Mouse (Mus musculus): ENCODE results near the gene Cav3. TPM values are rescaled to one million over a fixed set of nuclear protein-coding genes. Genes with fewer than 3 reads are reported as not detected.

Gene Cav3
- total RNA-seq (2014; rRNA removed) (0.18 TPM in 1 of 2 replicates, not detected in the other), polyA plus RNA-seq (2012; rRNA removed) (not detected in 2 replicates)

DNA sequence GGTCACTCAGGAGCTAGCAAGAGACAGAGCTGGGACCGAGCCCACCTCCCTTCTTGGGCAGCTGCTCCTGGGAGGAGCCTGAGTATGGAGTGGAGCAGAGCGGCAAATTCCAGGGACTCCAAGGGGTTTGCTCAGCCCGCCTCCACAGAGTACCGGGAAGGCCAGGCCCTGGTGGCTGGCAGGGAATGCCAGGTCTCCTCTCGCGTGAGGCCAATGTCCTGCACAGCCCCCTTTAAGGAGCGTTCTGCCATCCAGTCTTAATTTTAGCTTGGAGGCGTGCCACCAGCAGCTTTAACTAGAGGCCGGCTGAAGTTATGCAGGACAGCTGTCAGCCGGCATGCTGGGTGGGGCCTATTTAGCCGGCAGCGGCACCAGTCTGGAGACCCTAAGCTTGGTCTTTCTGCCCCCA lies at the start of gene Cav3:
Cav3 (plus strand) TSS at position 165 of the 409 bp plus-strand sequence.
- Histone ChIP-seq H3K79me2 (ENCODE audit: control insufficient read depth, insufficient read depth, low read length) (no peaks in the 10 kb centered on the region), H3K36me3 (ENCODE audit: control insufficient read depth, insufficient read depth, low read length) (no peaks in the 10 kb centered on the region), H3K27me3 (ENCODE audit: control insufficient read depth, insufficient read depth, low read length) (0 out of 2 replicates have a peak, but pooled peaks cover 3% of the 10 kb centered on the region), H3K9ac (ENCODE audit: low read depth, low read length) (no peak within 1 kb of the TSS), H3K27ac (replicated peaks; ENCODE audit: insufficient read depth, low read depth, low read length) (no peak within 1 kb of the TSS), H3K4me3 (ENCODE audit: insufficient read depth, low read depth, low read length) (no peak within 1 kb of the TSS), H3K4me1 (ENCODE audit: control insufficient read depth, insufficient read depth, low read length) (no peaks in the 10 kb centered on the region)
- TF ChIP-seq CTCF (IDR thresholded peaks at IDR 0.05; ENCODE audit: low read depth, low read length) (no peak), POLR2A (IDR thresholded peaks at IDR 0.05; ENCODE audit: extremely low read depth, insufficient read depth, low read length) (no peak)
- no peak for DNase-seq (ENCODE audit: extremely low read depth, low read depth, low spot score)
- WGBS = 70% methylated on average over 12 of the region's 12 CpGs

DNA sequence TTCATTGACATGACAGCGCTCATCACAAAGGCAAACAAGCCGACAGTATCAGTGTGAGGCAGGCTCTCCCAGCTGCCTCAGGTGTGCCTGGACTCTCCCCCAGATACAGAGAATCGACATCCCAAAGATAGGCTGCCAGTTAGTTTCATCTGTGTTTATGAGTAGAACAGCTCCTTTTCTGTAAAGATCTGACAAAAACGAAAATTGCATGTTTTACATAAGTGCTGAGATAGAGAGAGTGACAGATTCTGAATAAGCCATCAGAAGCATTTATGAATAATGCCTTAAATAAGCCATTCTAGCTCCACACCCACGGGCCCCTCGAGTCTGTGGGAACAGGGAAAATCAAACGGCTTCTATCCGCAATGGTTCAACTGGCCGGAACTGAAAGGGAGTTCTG lies 40.0 kb upstream of the Cav3 start:
- 77% methylated on average over 9 of the region's 9 CpGs for WGBS
- no peaks in the 10 kb centered on the region for H3K79me2 ChIP-seq (ENCODE audit: control insufficient read depth, insufficient read depth, low read length)
- H3K27ac ChIP-seq (replicated peaks; ENCODE audit: insufficient read depth, low read depth, low read length) = no peak overlapping the region
- TF ChIP-seq POLR2A (IDR thresholded peaks at IDR 0.05; ENCODE audit: extremely low read depth, insufficient read depth, low read length) = no peak
- no peak for TF ChIP-seq CTCF (IDR thresholded peaks at IDR 0.05; ENCODE audit: low read depth, low read length)
- no peak overlapping the region for H3K9ac ChIP-seq (ENCODE audit: low read depth, low read length)
- no peaks in the 10 kb centered on the region for H3K36me3 ChIP-seq (ENCODE audit: control insufficient read depth, insufficient read depth, low read length)
- no peaks in the 10 kb centered on the region for H3K27me3 ChIP-seq (ENCODE audit: control insufficient read depth, insufficient read depth, low read length)
- H3K4me1 ChIP-seq (ENCODE audit: control insufficient read depth, insufficient read depth, low read length) = no peaks in the 10 kb centered on the region
- H3K4me3 ChIP-seq (ENCODE audit: insufficient read depth, low read depth, low read length) = no peak overlapping the region
- DNase-seq (ENCODE audit: extremely low read depth, low read depth, low spot score) = no peak

DNA sequence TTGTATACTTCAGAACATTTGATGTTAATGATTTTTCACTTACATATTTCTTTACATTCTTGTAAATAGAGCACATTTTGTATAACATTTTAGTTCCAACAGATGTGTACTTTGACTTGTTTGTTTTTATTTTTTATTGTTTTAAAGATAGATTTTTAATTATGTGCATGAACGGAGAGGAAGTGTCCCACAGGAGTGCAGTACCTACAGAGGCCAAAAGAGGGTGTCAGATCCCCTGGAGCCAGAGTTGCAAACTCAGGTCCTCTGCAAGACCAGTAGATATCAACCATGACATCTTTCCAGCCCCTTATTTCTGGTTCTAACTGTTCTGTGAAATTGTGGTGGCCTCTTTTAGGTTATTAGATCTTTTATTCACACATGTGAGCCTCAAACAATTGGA lies 38.4 kb upstream of the Cav3 start:
- Histone ChIP-seq H3K9ac (ENCODE audit: low read depth, low read length) (no peak overlapping the region), H3K36me3 (ENCODE audit: control insufficient read depth, insufficient read depth, low read length) (no peaks in the 10 kb centered on the region), H3K27ac (replicated peaks; ENCODE audit: insufficient read depth, low read depth, low read length) (no peak overlapping the region), H3K4me3 (ENCODE audit: insufficient read depth, low read depth, low read length) (no peak overlapping the region), H3K4me1 (ENCODE audit: control insufficient read depth, insufficient read depth, low read length) (no peaks in the 10 kb centered on the region), H3K27me3 (ENCODE audit: control insufficient read depth, insufficient read depth, low read length) (no peaks in the 10 kb centered on the region), H3K79me2 (ENCODE audit: control insufficient read depth, insufficient read depth, low read length) (no peaks in the 10 kb centered on the region)
- WGBS = 84% methylated on average over 1 of the region's 1 CpGs
- no peak for DNase-seq (ENCODE audit: extremely low read depth, low read depth, low spot score)
- TF ChIP-seq CTCF (IDR thresholded peaks at IDR 0.05; ENCODE audit: low read depth, low read length) = no peak
- no peak for TF ChIP-seq POLR2A (IDR thresholded peaks at IDR 0.05; ENCODE audit: extremely low read depth, insufficient read depth, low read length)

DNA sequence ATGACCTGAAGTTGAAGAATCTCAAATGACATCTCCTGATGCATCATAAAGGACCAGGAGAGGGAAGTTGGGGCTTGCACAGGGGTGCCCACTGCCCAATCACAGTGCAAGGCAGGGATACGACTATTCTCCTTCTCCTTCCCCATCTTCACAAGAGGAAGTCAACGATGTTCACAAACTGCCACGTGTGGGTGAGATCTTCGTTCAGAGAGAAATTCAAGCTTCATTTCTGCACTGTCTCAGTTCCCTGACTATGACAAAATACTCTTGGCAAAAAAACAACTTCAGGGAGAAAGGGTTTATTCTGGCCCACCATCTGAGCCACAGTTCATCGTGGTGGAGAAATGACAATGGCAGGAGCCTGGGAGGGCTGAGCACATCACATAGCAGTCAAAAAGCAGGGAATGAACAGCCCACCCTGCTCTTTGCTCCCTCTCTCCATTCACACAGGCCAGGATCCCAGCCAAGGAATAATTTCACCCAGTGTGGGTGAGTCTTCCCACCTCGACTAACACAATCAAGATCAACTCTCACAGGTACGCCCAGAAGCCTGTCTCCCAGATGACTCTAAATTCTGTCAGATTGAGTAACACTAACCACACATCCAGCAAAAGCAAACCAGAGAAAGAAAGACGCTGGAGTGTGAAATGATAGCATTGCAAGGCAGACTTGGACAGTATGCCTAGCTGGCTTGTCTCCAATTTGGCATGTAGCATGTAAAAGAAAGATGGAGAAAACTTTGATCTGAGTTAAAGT lies 35.4 kb upstream of the Cav3 start:
- DNase-seq (ENCODE audit: extremely low read depth, low read depth, low spot score) = peak; percentile 3
- no peaks in the 10 kb centered on the region for H3K36me3 ChIP-seq (ENCODE audit: control insufficient read depth, insufficient read depth, low read length)
- H3K27me3 ChIP-seq (ENCODE audit: control insufficient read depth, insufficient read depth, low read length) = no peaks in the 10 kb centered on the region
- TF ChIP-seq POLR2A (IDR thresholded peaks at IDR 0.05; ENCODE audit: extremely low read depth, insufficient read depth, low read length) (no peak), CTCF (IDR thresholded peaks at IDR 0.05; ENCODE audit: low read depth, low read length) (no peak)
- H3K27ac ChIP-seq (replicated peaks; ENCODE audit: insufficient read depth, low read depth, low read length) = no peak overlapping the region
- no peaks in the 10 kb centered on the region for H3K79me2 ChIP-seq (ENCODE audit: control insufficient read depth, insufficient read depth, low read length)
- no peak overlapping the region for H3K4me3 ChIP-seq (ENCODE audit: insufficient read depth, low read depth, low read length)
- no peak overlapping the region for H3K9ac ChIP-seq (ENCODE audit: low read depth, low read length)
- 72% methylated on average over 8 of the region's 8 CpGs for WGBS
- no peaks in the 10 kb centered on the region for H3K4me1 ChIP-seq (ENCODE audit: control insufficient read depth, insufficient read depth, low read length)

DNA sequence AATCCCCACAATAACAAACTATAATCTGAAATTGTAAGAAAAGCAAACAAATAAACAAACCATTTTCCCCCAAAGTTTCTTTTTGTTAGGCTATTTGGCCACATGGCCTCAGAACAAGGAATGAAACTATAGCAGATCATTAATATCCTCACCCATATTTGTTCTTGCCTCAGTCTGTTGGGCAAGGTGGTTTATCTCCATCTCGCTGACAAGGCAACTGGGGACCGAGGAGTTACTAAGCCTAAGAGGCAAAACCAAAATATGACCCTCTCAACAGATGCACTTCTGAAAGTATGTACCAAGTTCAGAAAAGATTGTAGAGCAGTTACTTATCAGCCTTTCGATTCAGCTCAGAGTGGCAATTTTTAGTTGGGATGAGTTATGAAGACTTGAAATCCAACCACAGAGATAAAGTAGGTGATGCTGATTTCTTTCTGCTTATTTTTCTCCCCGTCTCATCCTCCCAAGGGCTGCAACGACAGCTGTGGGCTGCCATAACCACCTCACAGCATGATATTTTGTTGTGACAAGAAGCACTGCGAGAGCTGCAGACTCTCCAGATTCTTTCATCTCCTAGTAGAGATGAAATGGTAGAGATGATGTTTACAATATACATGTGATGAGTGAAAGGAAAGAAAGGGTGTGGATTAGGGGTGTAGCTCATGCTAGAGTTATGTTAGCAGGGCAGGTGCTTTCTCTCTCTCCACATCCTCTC lies 33.1 kb upstream of the Cav3 start:
- no peak for DNase-seq (ENCODE audit: extremely low read depth, low read depth, low spot score)
- no peaks in the 10 kb centered on the region for H3K4me1 ChIP-seq (ENCODE audit: control insufficient read depth, insufficient read depth, low read length)
- H3K27me3 ChIP-seq (ENCODE audit: control insufficient read depth, insufficient read depth, low read length) = no peaks in the 10 kb centered on the region
- 72% methylated on average over 6 of the region's 6 CpGs for WGBS
- no peaks in the 10 kb centered on the region for H3K36me3 ChIP-seq (ENCODE audit: control insufficient read depth, insufficient read depth, low read length)
- no peaks in the 10 kb centered on the region for H3K79me2 ChIP-seq (ENCODE audit: control insufficient read depth, insufficient read depth, low read length)
- no peak overlapping the region for H3K9ac ChIP-seq (ENCODE audit: low read depth, low read length)
- H3K4me3 ChIP-seq (ENCODE audit: insufficient read depth, low read depth, low read length) = no peak overlapping the region
- TF ChIP-seq POLR2A (IDR thresholded peaks at IDR 0.05; ENCODE audit: extremely low read depth, insufficient read depth, low read length) (no peak), CTCF (IDR thresholded peaks at IDR 0.05; ENCODE audit: low read depth, low read length) (no peak)
- H3K27ac ChIP-seq (replicated peaks; ENCODE audit: insufficient read depth, low read depth, low read length) = no peak overlapping the region

Measured in liver, adult 2 months (tissue).